Mouse (Mus musculus): Measurements from ENCODE around the gene Afg3l1.
"Not testable (repeated sequence)": the region's sequence is repeated elsewhere in the genome, so short reads cannot be mapped to it uniquely, and the experiment has no call there.

Afg3l1 gene

DNA sequence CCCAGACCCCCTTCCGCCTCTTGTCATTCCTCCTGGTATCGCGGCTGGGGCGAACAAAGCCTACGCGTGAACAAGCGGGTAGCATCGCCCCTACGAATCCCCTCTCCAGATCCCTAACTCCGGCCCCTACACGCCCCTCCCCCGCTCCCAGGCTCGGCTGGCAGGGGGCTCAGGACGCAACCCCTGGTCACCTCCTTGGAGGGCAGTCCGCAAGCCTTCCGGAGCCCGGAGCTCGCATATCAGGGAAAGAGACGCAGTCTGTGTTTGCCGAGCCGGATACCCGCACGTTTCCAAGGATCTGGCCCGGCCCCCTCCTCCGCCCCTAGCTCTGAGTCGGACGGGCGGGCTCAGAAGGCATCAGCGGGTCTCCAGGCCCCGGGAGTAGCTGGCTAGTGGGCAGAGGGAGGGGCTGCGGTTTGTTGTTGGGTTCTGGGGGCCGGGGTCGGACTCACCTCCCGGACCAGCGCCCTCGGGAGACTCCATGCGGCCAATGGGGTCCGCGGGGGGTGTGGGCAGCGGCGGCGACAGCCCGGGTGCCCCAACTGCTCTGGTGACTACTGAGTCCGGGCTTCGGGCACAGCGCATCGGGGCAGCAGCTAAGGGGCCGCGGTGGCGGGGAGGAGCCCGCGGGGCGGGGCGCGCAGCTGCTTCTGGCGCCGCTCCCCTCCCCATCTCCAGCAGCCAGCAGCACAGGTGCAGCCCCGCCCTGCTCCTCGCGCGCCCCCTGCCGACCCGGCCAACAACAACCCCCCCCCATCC is 37.3 kb downstream of the Afg3l1 start, which contains the start of gene Dbndd1:
Gene Dbndd1 (minus strand): TSS at position 683 of the 759 bp plus-strand sequence.
- peak in 1 of 2 experiments; percentile 44 for DNase-seq (ENCODE audit: low spot score in 2 of 2)

DNA sequence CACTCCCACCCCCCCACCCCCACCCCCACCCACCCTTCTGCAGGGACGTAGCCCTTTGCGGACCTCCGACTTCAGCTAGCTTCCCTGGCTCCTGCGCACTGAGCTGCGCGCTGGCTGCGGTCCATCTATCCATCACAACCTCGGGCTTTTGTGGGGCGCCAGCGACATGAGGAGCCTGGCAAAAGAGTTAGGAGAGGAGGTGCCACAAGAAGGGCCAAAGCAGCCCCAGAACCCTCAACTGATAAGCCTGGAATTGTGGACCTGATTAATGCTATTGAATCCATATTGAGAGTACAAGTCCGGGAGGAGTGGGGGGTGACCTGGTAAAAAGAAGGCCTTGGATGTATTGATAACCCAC is 37.8 kb downstream of the Afg3l1 start:
- no peak for DNase-seq (ENCODE audit: low spot score in 2 of 2)

DNA sequence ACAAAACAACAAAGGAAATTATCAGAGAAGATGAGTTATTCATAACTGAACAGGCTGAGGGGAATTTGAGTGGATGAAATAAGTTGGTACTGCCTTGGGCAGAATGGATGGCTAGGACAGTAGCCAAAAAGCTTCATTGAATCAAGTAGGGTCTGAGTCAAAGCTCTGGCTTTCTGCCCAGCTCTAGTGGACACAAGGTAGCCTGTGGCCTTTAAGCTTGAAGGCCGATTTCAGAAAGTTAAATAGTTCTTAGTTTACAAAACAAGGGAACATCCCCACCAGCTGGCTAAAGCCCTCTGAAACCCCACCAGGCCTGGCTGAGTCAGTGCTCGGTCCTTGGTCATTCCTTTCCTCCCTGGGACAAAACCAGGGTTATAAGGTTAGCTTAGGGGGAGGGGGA is 38.9 kb downstream of the Afg3l1 start:
- no peak for DNase-seq (ENCODE audit: low spot score in 2 of 2)

DNA sequence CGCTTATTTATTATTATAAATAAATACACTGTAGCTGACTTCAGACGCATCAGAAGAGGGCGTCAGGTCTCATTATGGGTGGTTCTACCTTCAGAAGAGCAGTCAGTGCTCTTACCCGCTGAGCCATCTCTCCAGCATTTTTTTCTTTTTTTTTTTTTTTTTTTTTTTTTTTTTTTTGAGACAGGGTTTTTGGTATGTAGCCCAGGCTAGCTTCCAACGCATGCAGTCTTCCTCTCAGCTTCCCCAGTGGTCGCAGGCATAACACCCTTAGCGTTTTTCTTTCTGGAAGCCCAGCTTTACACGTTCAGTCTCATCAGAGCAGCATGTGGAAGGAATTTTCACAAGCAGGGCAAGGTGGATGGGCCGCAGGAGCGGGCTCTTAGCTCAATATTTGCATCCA is 40.5 kb downstream of the Afg3l1 start:
- DNase-seq (ENCODE audit: low spot score in 2 of 2) = no peak

DNA sequence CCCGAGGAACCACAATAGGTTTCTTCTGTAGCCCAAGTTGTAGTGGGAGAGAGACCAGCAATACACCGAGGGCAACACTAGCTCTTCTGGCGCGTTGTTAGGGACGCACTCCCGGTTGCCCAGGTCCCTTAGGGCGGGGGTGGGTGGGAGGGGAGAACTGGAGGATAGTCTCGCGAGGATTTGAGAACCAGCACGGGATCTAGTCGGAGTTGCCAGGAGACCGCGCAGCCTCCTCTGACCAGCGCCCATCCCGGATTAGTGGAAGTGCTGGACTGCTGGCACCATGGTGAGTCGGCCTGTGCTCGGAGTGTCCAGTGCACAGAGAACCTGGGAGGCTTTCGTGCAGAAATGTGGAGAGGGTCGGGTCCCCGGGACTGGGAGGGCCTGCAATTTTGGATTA is 41.0 kb downstream of the Afg3l1 start, which contains the start of gene Gas8:
Gene Gas8 (plus strand): TSS at position 168 of the 400 bp plus-strand sequence.
- DNase-seq (ENCODE audit: low spot score in 2 of 2) = peak; percentile 80 to 82

DNA sequence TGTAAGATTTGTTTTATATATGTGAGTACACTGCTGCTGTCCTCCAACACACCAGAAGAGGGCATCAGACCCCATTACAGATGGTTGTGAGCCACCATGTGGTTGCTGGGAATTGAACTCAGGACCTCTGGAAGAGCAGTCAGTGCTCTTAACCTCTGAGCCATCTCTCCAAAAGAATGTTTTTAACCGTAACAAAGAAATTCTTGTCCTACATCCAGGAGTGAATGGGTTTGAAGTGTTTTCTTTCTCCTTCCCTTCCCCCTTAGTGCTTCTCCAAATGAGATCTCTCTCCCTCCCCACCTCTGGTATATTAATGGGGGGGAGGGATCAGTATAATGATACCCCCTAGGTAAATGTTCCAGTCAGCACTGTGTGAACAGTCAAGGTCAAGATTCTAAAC is 42.3 kb downstream of the Afg3l1 start:
- not testable (repeated sequence) for DNase-seq (ENCODE audit: low spot score in 2 of 2)

DNA sequence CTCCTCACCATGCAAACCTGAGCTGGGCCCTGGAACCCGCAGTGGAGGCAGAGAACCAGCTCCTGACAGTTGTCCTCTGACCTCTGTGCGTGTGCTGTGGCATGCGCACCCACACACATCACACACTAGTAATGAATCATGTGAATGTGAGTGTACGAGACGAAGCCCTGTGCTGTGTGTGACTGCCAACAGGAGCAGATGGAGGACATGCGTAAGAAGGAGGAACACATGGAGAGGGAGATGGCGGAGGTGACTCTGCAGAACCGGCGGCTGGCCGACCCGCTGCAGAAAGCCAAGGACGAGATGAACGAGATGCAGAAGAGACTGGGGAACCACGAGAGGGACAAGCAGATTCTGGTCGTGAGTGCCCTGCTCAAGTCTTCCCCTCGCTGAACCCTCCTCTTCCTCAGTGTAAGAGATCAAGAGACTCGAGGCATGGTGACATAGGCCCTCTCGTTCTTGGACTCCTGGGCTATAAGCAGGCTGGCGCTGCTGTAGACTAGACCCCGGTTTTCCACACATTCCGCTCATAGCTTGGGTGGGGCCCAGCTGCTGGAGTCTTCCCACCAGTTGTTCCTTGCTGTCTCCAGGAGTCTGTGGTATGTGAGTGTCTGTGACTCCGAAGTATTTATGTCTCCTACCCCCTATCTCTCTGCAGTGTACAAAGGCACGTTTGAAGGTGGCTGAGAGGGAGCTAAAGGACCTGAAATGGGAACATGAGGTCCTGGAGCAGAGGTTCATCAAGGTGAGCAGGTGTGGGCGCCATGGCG is 50.2 kb downstream of the Afg3l1 start:
- DNase-seq (ENCODE audit: low spot score in 2 of 2) = no peak

DNA sequence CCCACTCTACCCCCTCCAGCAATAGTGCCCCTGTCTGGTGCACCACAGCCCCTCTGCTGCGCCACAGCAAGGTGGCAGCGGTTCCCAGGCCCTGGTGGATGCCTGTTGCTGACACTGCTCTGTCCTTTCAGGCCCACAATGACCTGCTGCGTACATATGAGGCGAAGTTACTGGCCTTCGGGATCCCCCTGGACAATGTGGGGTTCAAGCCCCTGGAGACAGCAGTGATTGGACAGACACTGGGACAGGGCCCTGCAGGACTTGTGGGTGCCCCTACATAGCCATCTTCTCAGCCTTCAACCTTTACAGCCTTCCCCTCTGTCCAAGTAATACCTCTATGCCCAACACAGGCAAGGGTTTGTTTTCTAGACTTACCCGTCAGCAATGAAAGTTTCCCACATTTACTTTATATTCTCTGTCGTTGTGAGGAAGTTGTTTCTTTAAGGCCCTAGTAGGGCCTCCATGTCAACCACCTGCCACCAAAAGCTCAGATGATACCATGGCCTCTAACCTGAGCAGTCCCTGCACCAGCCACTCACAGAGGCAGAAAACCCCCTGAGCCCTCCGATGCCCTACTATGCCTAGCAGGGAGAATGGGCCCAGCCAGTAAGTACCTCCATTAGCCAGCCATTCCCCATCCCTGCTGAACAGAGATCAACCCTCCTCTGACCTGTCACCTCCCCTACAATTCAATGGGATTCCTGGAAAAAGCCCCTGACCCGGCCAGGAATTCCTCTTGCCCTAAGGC is 58.7 kb downstream of the Afg3l1 start:
- peak; percentile 2 to 3 for DNase-seq (ENCODE audit: low spot score in 2 of 2)

DNA sequence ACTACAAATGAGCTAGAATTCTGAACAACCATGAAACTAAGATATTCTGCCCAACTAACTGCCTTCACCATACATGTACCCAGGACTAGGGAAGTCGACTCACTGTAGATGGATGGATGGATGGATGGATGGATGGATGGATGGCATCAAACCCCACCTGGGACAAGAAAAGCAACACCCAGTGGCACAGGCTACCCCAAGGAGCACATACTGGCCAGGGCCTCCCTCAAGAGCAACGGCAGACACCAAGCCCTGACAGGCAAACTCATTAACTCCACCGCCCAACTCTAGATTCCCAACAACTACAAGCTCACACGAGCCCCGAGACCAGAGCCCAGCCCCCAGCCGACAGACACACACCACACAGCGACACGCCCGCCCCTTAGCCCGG is 59.3 kb downstream of the Afg3l1 start:
- DNase-seq (ENCODE audit: low spot score in 2 of 2) = peak; percentile 2

DNA sequence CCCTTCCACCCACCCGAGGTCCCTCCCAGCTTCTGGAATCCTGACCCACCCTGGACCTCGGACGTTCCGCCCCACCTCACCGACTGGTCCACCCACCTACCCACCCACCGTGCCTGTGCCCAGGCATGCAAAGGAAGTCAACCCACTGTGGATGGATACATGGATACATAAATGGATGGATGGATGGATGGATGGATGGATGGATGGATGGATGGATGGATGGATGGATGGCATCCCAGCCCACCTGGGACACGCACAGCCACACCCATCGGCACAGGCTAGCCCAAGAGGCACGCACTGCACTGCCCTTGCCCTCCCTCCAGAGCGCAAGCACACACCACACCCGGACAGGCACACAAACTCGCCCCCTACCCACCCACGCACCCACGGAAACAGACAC is 59.9 kb downstream of the Afg3l1 start:
- peak; percentile 36 to 56 for DNase-seq (ENCODE audit: low spot score in 2 of 2)

Measured in frontal cortex, postnatal 14 days (tissue).